Mouse (Mus musculus): ENCODE measurements at regions not wholly inside any gene's neighbourhood (a gene's known extent, or its start where the extent isn't known, plus 50 kb on each side); places are given as distances from the start of the nearest gene placed in this dataset.

GRCm38 (mm10) chr6:51785615-51786014 lies 226.7 kb downstream of the Skap2 start:
- TF ChIP-seq CTCF (IDR thresholded peaks at IDR 0.05; ENCODE audit: low read depth), result no peak
- no peak for TF ChIP-seq EP300 (IDR thresholded peaks at IDR 0.05; ENCODE audit: low read depth)
